Mouse (Mus musculus): ENCODE results near the gene Zfp386.
"Not testable (repeated sequence)": the region's sequence is repeated elsewhere in the genome, so short reads cannot be mapped to it uniquely, and the experiment has no call there.

Zfp386 gene

GRCm38 (mm10) chr12:116047440-116048377 lies at the start of gene Zfp386:
Gene Zfp386, plus strand, starts transcription at chr12:116047724.
- DNase-seq: peak; percentile 99 to 100

DNA sequence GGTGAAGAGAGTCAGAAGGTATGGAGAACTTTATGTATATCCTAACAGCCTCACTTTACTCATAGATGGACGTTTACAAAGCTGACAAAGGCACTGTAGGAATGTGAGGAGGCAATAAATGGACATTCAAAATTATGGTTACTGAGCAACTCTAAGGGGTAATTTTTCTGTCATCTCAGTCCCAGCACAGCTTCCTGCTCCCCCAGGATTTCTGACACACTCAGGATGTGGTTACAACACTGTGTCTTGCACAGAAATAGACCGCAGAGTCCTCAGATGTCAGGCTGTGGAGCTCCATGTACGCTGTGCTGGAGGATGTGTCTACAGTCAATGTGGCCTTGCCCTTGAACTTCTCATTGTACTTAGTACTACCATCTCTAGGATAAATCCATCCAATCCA lies 47.7 kb upstream of the Zfp386 start:
- DNase-seq: not testable (repeated sequence)

GRCm38 (mm10) chr12:116002946-116003345 lies 44.6 kb upstream of the Zfp386 start:
- not testable (repeated sequence) for DNase-seq

- DNase-seq: no peak
These were observed 36.7 kb upstream of the Zfp386 start for GRCm38 (mm10) chr12:116010812-116011211.

DNA sequence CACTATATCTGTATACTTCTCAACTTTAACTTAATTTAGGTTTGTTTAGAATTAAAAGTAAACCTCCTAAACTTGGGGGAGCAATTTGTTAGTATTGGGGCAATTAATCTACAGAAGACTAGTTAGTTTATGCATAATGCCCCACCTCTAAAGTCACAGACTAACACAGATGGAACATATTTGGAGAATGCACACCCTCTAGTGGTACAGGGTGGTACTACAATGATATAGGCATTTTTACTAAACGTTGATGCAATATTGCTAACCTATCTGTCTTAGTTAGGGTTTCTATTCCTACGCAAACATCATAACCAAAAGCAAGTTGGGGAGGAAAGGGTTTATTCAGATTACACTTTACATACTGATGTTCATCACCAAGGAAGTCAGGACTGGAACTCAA lies 19.4 kb upstream of the Zfp386 start:
- no peak for DNase-seq

- no peak for DNase-seq
These were observed 12.2 kb upstream of the Zfp386 start for GRCm38 (mm10) chr12:116035346-116035745.

- no peak for DNase-seq
These were observed 2.7 kb upstream of the Zfp386 start for GRCm38 (mm10) chr12:116044785-116045184.

- no peak for DNase-seq
These were observed 1.2 kb downstream of the Zfp386 start for GRCm38 (mm10) chr12:116048766-116049165.

DNA sequence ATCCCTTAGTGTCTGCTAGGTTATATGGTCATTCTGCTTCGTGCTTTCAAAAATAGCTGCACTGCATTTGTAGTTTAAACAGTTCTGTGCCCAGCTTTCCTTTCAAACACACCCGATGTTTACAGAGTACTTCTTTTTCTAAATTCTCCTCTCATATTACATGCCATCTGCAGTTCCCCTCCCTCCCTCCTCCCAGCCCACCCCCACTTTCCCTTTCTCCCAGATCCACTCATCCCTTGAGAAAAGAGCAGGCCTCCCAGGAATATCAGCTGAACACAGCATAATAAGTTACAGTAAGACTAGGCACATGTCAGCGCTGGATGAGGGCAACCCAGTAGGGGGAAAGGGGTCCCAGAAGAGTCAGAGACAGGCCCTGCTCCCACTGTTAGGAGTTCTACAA lies 1.7 kb downstream of the Zfp386 start:
- DNase-seq: no peak

GRCm38 (mm10) chr12:116049701-116050100 lies 2.2 kb downstream of the Zfp386 start:
- DNase-seq: no peak

DNA sequence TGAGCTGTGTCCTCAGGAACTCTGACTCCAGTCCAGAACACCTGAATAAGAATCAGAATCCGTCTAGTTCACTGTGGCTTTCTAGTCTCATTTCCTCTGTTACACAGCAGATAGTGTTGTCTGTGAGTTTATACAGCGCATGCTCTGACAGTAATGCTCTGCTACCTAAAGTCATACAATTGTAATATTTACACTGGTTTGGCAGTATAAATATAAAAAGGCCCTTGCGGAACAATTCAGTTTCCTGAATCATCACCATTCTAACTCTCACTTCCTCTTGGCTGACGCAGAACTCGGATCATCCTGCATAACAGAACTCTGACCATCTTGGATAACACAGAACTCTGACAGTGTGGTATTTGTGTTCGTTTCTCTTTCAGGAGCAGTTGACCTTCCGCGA lies 6.8 kb downstream of the Zfp386 start:
- DNase-seq: no peak

DNA sequence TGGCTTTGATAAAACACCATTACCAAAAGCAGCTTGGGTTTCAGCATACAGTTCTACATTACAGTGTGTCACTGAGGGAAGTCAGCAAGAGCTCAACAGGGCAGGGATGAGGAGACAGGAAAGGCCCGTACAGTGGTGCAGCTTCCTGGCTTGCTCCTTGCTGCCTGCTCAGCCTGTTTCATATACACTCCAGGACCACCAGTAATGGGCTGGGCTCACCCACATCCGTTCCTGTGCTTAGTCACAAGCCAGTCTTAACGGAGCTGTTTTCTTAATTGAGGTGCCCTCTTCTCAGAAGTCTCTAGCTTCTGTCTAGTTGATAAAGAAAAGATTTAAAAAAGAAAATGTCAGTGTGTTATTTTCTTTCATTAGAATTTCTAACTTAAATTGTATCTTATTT lies 8.6 kb downstream of the Zfp386 start:
- no peak for DNase-seq

DNA sequence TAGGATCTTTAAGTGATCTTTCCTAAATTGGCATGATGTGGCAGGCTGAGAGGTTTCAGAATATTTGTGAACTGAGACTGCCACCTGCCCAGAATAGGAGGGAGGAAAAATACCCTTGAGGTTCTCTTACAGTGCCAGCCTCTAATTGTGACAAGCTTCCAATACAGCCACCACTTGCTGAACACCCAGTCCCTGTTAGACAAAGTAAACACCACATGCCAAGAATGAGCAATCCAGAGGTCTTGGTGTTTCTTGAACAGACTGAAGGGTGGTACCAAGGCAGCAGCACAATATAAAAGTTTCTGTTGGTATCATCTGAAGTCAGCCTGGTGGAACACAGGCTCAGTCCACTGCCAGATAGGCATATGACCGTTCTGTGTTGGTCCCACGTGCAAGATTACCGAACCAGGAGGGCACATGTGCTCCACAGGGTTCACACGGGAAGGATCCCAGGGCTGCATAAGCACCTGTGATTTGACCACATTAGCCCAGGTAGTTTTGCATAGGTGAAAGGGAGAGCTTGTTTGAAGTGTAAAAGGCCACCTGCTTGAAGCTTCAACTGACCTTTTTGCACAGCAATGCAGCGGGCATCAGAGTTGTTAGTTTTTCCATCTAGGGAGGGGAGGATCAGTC lies 14.2 kb downstream of the Zfp386 start:
- DNase-seq: no peak

DNA sequence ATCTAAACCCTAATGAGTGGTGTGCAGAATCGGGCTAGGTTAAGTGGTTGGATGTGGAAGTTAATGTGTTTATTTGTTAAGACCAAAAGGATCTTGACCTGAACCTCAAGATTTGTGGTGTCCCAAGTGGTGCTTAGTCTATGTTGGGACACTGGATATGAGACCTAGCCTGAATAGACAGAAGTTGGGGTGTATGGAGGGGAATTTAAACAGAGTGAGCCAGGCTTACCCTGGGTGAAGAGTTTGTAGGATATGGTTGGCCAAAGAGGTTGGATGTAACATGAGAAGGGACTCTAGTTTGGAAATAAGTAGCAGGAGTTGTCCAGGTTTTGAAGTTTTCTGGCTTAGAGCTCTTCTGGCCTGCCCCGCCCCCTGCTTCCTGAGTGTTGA lies 14.7 kb downstream of the Zfp386 start:
- no peak for DNase-seq

GRCm38 (mm10) chr12:116063020-116063419 lies 15.5 kb downstream of the Zfp386 start:
- DNase-seq: no peak

GRCm38 (mm10) chr12:116071023-116071422 lies 23.5 kb downstream of the Zfp386 start:
- no peak for DNase-seq

GRCm38 (mm10) chr12:116077074-116077854 lies 29.7 kb downstream of the Zfp386 start, which contains the start of gene Vipr2:
Gene Vipr2, plus strand, starts transcription at chr12:116077726.
- peak in 1 of 2 experiments; percentile 45 for DNase-seq

DNA sequence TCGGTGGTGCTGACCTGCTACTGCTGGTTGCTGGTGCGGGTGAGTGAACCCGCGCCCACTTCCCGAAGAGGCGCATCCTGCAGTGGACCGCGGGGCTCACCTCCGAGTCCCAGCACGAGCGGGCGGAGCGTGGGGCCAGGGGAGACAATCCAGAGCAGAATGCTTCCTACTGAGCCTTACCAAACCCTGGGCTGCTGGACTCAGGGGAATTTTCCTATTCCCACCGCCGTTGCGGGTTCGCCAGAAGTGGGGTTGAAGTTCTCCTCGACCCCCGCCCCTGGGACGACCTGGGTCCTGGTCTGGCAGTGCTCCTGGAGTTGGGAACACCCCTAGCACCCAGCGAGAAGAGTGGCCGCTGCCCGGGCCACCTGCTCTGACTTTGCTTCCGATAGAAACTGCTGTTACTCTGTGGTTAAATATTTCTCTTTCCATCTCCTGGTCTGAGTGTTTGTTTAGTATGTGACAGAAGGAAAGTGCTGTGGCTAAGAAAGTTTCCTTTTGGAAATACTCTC lies 30.4 kb downstream of the Zfp386 start:
- no peak for DNase-seq

GRCm38 (mm10) chr12:116083125-116083524 lies 35.6 kb downstream of the Zfp386 start:
- no peak for DNase-seq

GRCm38 (mm10) chr12:116084294-116084693 lies 36.8 kb downstream of the Zfp386 start:
- no peak for DNase-seq

- DNase-seq: no peak
These were observed 39.6 kb downstream of the Zfp386 start for GRCm38 (mm10) chr12:116086951-116087600.

DNA sequence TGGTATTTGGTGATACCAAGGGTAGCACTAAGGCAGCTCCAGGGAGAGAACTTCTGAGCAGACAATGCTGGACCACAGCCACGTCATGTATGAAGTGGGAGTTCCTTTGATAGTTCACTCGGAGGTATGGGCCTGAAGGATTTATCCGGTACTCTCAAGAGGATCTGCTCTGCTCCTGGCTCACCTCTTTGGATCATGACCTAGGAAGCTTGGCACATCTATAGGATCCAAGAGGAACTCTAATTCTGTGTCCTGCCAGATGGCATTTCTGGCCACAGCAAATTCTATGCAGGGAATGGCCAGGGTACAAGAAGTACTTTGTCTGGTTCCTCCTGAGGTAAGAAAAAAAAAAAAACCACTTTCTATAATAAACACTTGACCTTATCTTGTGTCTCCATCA lies 42.3 kb downstream of the Zfp386 start:
- no peak for DNase-seq

Data from kidney, postnatal 25 days (tissue).